Mouse (Mus musculus) stomach, postnatal 0 days (tissue): Measurements from ENCODE around the gene Myo15. TPM values are rescaled to one million over a fixed set of nuclear protein-coding genes. Genes with fewer than 3 reads are reported as not detected.
"Not testable (repeated sequence)": the region's sequence is repeated elsewhere in the genome, so short reads cannot be mapped to it uniquely, and the experiment has no call there.

Experiments
- ATAC-seq: fragments of 200-750 bp; cut with Nextera tagmentation; 2 replicates; pipeline ENCODE4 v1.8.0; 2017; ENCODE audit not compliant: low FRiP score, low TSS enrichment
- DNase-seq: peaks from one replicate; pipeline ENCODE4 v3.0.0-alpha.2; 2016; ENCODE audit warnings: low spot score
- H3K27ac ChIP-seq: fragments of 300-500 bp; sonication (generic); replicated peaks from 2 replicates; pipeline ENCODE4 v1.5.1; 2014; ENCODE audit warnings: mild to moderate bottlenecking, control low read depth
- H3K27me3 ChIP-seq: fragments of 300-500 bp; sonication (generic); 2 replicates; pipeline ENCODE4 v1.6.1; 2014; ENCODE audit warnings: low read length; ENCODE audit not compliant: control insufficient read depth, insufficient read depth
- H3K36me3 ChIP-seq: fragments of 300-500 bp; sonication (generic); 2 replicates; pipeline ENCODE4 v1.6.1; 2014; ENCODE audit warnings: low read length, mixed read lengths; ENCODE audit not compliant: control insufficient read depth, insufficient read depth
- H3K4me1 ChIP-seq: fragments of 300-500 bp; sonication (generic); replicated peaks from 2 replicates; pipeline ENCODE4 v1.6.1; 2014; ENCODE audit warnings: antibody characterized with exemption; ENCODE audit not compliant: control insufficient read depth, insufficient read depth
- H3K4me2 ChIP-seq: fragments of 300-500 bp; sonication (generic); replicated peaks from 2 replicates; pipeline ENCODE4 v1.6.1; 2014; ENCODE audit warnings: low read depth, mild to moderate bottlenecking, control low read depth, moderate library complexity
- H3K4me3 ChIP-seq: fragments of 300-500 bp; sonication (generic); 2 replicates; pipeline ENCODE4 v1.5.1; 2014; ENCODE audit warnings: low read depth, low read length, control low read depth
- H3K9ac ChIP-seq: fragments of 300-500 bp; sonication (generic); 2 replicates; pipeline ENCODE4 v1.6.1; 2014; ENCODE audit warnings: mild to moderate bottlenecking, low read length, control low read depth, mixed read lengths
- H3K9me3 ChIP-seq: fragments of 300-500 bp; sonication (generic); 2 replicates; pipeline ENCODE4 v1.6.1; 2016; ENCODE audit warnings: low read length; ENCODE audit not compliant: control insufficient read depth
- CTCF ChIP-seq: IDR thresholded peaks from 2 replicates; pipeline ENCODE4 v1.5.1; 2016; ENCODE audit warnings: antibody characterized with exemption, low read depth, mild to moderate bottlenecking, moderate library complexity
- EP300 ChIP-seq: optimal IDR thresholded peaks from 2 replicates; pipeline ENCODE3; 2016; ENCODE audit warnings: antibody characterized with exemption
- WGBS: fragments of 180-500 bp; shearing (Covaris S2); extraction: QIAGEN DNeasy Blood & Tissue Kit; methylation state at CpG from one replicate; pipeline ENCODE4 v1.1.7; 2014; 5-methylcytosine and 5-hydroxymethylcytosine counted together
- polyA plus RNA-seq: library from polyadenylated mRNA; unstranded; fragments of >200 nt; fragmentation: Nextera tagmentation; extraction: Ambion mirVana; gene quantifications from 2 replicates; pipeline ENCODE4 v1.2.1, GENCODE M21; 2015

The Myo15 gene
- polyA plus RNA-seq, 1 experiment from 2014 or later = 0.02 TPM

- no peaks in the 10 kb centered on the region for H3K9me3 ChIP-seq
- DNase-seq (no peak), ATAC-seq (no peak)
- TF ChIP-seq CTCF (no peak), EP300 (no peak)
- peaks cover 18% of the 10 kb centered on the region for H3K36me3 ChIP-seq
- no peak overlapping the region for H3K27ac ChIP-seq
- H3K4me1 ChIP-seq = no peaks in the 10 kb centered on the region
- WGBS = 96% methylated on average over 1 of the region's 1 CpGs
- H3K4me3 ChIP-seq = no peak overlapping the region
- H3K27me3 ChIP-seq = no peaks in the 10 kb centered on the region
- H3K4me2 ChIP-seq = no peak overlapping the region
- no peak overlapping the region for H3K9ac ChIP-seq
These were observed 34.0 kb upstream of the Myo15 start for GRCm38 (mm10) chr11:60435133-60435532.

- Histone ChIP-seq H3K27me3 (no peaks in the 10 kb centered on the region), H3K36me3 (peaks cover 23% of the 10 kb centered on the region), H3K9ac (no peak overlapping the region), H3K4me2 (no peak overlapping the region), H3K27ac (no peak overlapping the region), H3K9me3 (no peaks in the 10 kb centered on the region), H3K4me3 (no peak overlapping the region), H3K4me1 (no peaks in the 10 kb centered on the region)
- DNase-seq (no peak), ATAC-seq (no peak)
- TF ChIP-seq CTCF (no peak), EP300 (no peak)
- WGBS = 87% methylated on average over 3 of the region's 3 CpGs
These were observed 32.5 kb upstream of the Myo15 start for GRCm38 (mm10) chr11:60436618-60437017.

- WGBS = 24% methylated on average over 1 of the region's 1 CpGs
- H3K27me3 ChIP-seq, ATAC-seq, DNase-seq, H3K4me2 ChIP-seq, H3K4me3 ChIP-seq, H3K4me1 ChIP-seq, H3K27ac ChIP-seq, H3K9me3 ChIP-seq, H3K9ac ChIP-seq: not testable (repeated sequence)
- H3K36me3 ChIP-seq = peaks cover 18% of the 10 kb centered on the region
These were observed 29.5 kb upstream of the Myo15 start for GRCm38 (mm10) chr11:60439621-60440020.

- no peak overlapping the region for H3K9ac ChIP-seq
- no peaks in the 10 kb centered on the region for H3K4me1 ChIP-seq
- TF ChIP-seq CTCF = no peak
- TF ChIP-seq EP300 = no peak
- H3K9me3 ChIP-seq = no peaks in the 10 kb centered on the region
- peaks cover 18% of the 10 kb centered on the region for H3K36me3 ChIP-seq
- no peak for ATAC-seq
- no peak for DNase-seq
- no peak overlapping the region for H3K4me3 ChIP-seq
- H3K4me2 ChIP-seq = no peak overlapping the region
- H3K27me3 ChIP-seq = no peaks in the 10 kb centered on the region
- WGBS = 43% methylated on average over 7 of the region's 7 CpGs
- no peak overlapping the region for H3K27ac ChIP-seq
These were observed 29.0 kb upstream of the Myo15 start for GRCm38 (mm10) chr11:60440176-60440575.

GRCm38 (mm10) chr11:60442896-60443295 is 26.2 kb upstream of the Myo15 start:
- H3K9me3 ChIP-seq = no peaks in the 10 kb centered on the region

GRCm38 (mm10) chr11:60444007-60444406 is 25.1 kb upstream of the Myo15 start:
- Histone ChIP-seq H3K36me3 (peaks cover 10% of the 10 kb centered on the region), H3K9ac (no peak overlapping the region), H3K4me1 (no peaks in the 10 kb centered on the region), H3K9me3 (no peaks in the 10 kb centered on the region), H3K27ac (no peak overlapping the region), H3K4me2 (no peak overlapping the region), H3K27me3 (no peaks in the 10 kb centered on the region), H3K4me3 (no peak overlapping the region)
- TF ChIP-seq EP300 = no peak
- TF ChIP-seq CTCF = no peak
- no peak for DNase-seq
- no peak for ATAC-seq
- WGBS = 79% methylated on average over 4 of the region's 4 CpGs

More at GRCm38 (mm10) chr11:60442896-60443295, 26.2 kb upstream of the Myo15 start:
- DNase-seq = no peak
- H3K9ac ChIP-seq = no peak overlapping the region
- H3K36me3 ChIP-seq = peaks cover 13% of the 10 kb centered on the region
- no peak for ATAC-seq
- no peak overlapping the region for H3K4me2 ChIP-seq
- no peak overlapping the region for H3K27ac ChIP-seq
- no peak overlapping the region for H3K4me3 ChIP-seq
- TF ChIP-seq EP300 (no peak), CTCF (no peak)
- WGBS = 89% methylated on average over 6 of the region's 6 CpGs
- H3K4me1 ChIP-seq = no peaks in the 10 kb centered on the region
- no peaks in the 10 kb centered on the region for H3K27me3 ChIP-seq
